Mouse (Mus musculus) heart, embryonic 11.5 days (tissue): ENCODE data around the gene Iqgap1. TPM values are rescaled to one million over a fixed set of nuclear protein-coding genes. Genes with fewer than 3 reads are reported as not detected.

Experiments
- ATAC-seq: fragments of 200-750 bp; cut with Nextera tagmentation; replicated peaks from 2 replicates; pipeline ENCODE4 v1.8.0; 2017; ENCODE audit warnings: moderate library complexity; ENCODE audit not compliant: insufficient number of reproducible peaks, low FRiP score, low TSS enrichment
- H3K27ac ChIP-seq: fragments of 300-500 bp; sonication (generic); 2 replicates; pipeline ENCODE4 v1.5.1; 2014; ENCODE audit warnings: mild to moderate bottlenecking, low read depth, low read length
- H3K27me3 ChIP-seq: fragments of 300-500 bp; sonication (generic); 2 replicates; pipeline ENCODE4 v1.6.1; 2014; ENCODE audit warnings: mild to moderate bottlenecking, low read length, mixed read lengths; ENCODE audit not compliant: control insufficient read depth, insufficient read depth
- H3K36me3 ChIP-seq: fragments of 300-500 bp; sonication (generic); 2 replicates; pipeline ENCODE4 v1.6.1; 2014; ENCODE audit warnings: mild to moderate bottlenecking, low read length, moderate library complexity, mixed read lengths; ENCODE audit not compliant: control insufficient read depth, insufficient read depth
- H3K4me1 ChIP-seq: fragments of 300-500 bp; sonication (generic); 2 replicates; pipeline ENCODE4 v1.6.1; 2014; ENCODE audit warnings: low read length; ENCODE audit not compliant: control insufficient read depth, insufficient read depth
- H3K4me2 ChIP-seq: fragments of 300-500 bp; sonication (generic); 2 replicates; pipeline ENCODE4 v1.6.1; 2014; ENCODE audit warnings: mild to moderate bottlenecking, moderate library complexity
- H3K4me3 ChIP-seq: fragments of 300-500 bp; sonication (generic); 2 replicates; pipeline ENCODE4 v1.5.1; 2014; ENCODE audit warnings: low read depth, low read length
- H3K9ac ChIP-seq: fragments of 300-500 bp; sonication (generic); 2 replicates; pipeline ENCODE4 v1.6.1; 2014; ENCODE audit warnings: mild to moderate bottlenecking, low read depth, low read length, moderate library complexity
- H3K9me3 ChIP-seq: fragments of 300-500 bp; sonication (generic); replicated peaks from 2 replicates; pipeline ENCODE4 v1.6.1; 2016; ENCODE audit warnings: low read length; ENCODE audit not compliant: control insufficient read depth
- WGBS: fragments of 180-500 bp; shearing (Covaris S2); extraction: QIAGEN DNeasy Blood & Tissue Kit; methylation state at CpG from one replicate; pipeline ENCODE4 v1.1.7; 2014; ENCODE audit not compliant: insufficient replicate concordance; 5-methylcytosine and 5-hydroxymethylcytosine counted together
- polyA plus RNA-seq: library from polyadenylated mRNA; unstranded; fragments of >200 nt; fragmentation: Nextera tagmentation; extraction: Ambion mirVana; gene quantifications from 2 replicates; pipeline ENCODE4 v1.2.1, GENCODE M21; 2014

The Iqgap1 gene
- polyA plus RNA-seq, 1 experiment from 2014 or later, result 33.5 TPM

- no peak for ATAC-seq
- Histone ChIP-seq H3K4me1 (peaks cover 40% of the 10 kb centered on the region), H3K4me3 (no peak overlapping the region), H3K9ac (no peak overlapping the region), H3K9me3 (no peaks in the 10 kb centered on the region), H3K36me3 (peaks cover under 1% of the 10 kb centered on the region; the same call in 1 of the 2 replicates), H3K27me3 (no peaks in the 10 kb centered on the region), H3K27ac (peak overlapping the region; percentile 79), H3K4me2 (no peak overlapping the region; the same call in 1 of the 2 replicates)
- WGBS, result 38% methylated on average over 7 of the region's 7 CpGs
Measured at GRCm38 (mm10) chr7:80788002-80788401, 37.8 kb downstream of the Iqgap1 start.

- Histone ChIP-seq H3K27ac (peak overlapping the region; percentile 36), H3K27me3 (no peaks in the 10 kb centered on the region), H3K4me1 (peaks cover 50% of the 10 kb centered on the region), H3K9me3 (no peaks in the 10 kb centered on the region), H3K4me3 (no peak overlapping the region), H3K36me3 (no peaks in the 10 kb centered on the region), H3K4me2 (no peak overlapping the region), H3K9ac (0 out of 2 replicates have a peak overlapping the region, but pooled peaks have one; percentile 30)
- ATAC-seq, result no peak
- WGBS, result 46% methylated on average over 6 of the region's 6 CpGs
Measured at GRCm38 (mm10) chr7:80786746-80787145, 39.0 kb downstream of the Iqgap1 start.

DNA sequence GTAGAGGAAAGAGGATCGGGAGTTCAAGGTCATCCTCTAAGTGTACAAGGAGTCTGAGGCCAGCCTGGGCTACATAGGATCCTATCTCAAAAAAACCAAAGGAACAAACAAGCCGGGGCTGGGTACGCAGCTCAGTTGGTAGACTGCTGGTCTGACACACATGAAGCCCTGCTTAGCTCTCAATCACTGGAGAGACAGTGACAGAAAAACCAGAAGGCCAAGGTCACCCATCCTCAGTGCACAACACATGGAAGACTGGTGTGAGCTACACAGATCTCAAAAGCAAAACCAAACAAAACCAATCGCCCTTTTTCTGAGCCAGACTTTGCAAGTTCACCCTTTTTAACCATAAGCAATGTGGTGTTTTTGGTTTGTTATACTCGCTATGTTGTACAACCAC lies 41.9 kb downstream of the Iqgap1 start:
- Histone ChIP-seq H3K27ac (no peak overlapping the region), H3K9me3 (no peaks in the 10 kb centered on the region), H3K27me3 (no peaks in the 10 kb centered on the region), H3K36me3 (no peaks in the 10 kb centered on the region), H3K9ac (no peak overlapping the region), H3K4me1 (peaks cover 49% of the 10 kb centered on the region), H3K4me3 (no peak overlapping the region), H3K4me2 (no peak overlapping the region)
- ATAC-seq, result no peak
- WGBS, result 79% methylated on average over 5 of the region's 5 CpGs

DNA sequence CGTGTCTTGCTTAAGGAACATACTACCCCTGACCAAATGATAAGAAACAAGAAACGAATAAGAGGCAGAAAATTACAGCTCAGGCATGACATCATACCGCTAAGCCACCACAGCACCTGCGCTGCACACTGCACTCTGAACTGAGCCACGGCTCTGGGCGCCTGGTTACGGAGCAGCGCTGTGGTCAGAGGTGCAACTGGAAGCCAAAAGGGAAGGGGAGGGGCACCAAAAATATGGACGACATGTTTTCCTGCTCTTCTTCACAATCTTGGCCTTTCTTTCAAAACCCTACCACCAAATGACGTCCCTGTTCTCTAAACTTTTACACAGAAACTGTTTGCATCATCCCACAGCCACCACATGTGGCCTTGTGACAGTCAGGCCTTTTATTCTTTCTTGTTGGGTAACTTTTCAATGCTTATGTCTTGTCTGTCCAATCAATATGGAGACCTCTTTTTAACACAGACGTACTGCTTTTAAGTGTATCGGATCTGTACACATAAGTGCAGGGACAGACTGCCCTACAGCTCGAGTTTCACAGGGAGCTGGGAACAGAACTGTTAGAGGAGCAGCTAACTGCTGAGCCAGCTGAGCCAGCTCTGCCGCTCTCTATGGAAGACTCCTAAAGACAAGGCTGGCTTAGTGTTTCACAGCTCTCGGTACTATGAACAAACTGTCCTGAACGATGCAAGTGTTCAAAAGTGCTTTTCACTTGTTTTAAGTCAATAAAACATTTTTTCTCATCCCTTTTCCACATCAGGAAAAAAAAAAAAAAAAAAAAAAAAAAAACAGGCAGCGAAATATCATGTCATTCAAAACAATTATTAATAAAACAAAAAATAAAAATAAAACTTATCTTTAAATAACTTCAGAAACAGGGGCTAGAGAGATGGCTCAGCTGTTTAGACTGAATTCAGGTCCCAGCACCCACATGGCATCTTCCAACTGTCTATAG lies 43.3 kb downstream of the Iqgap1 start:
- no peaks in the 10 kb centered on the region for H3K36me3 ChIP-seq
- H3K9me3 ChIP-seq, result no peaks in the 10 kb centered on the region
- no peak overlapping the region for H3K4me2 ChIP-seq
- H3K9ac ChIP-seq, result no peak overlapping the region
- no peak for ATAC-seq
- peaks cover 47% of the 10 kb centered on the region for H3K4me1 ChIP-seq
- peak overlapping the region; percentile 66 for H3K27ac ChIP-seq
- 69% methylated on average over 17 of the region's 17 CpGs for WGBS
- H3K27me3 ChIP-seq, result no peaks in the 10 kb centered on the region
- H3K4me3 ChIP-seq, result no peak overlapping the region

- Histone ChIP-seq H3K27me3 (no peaks in the 10 kb centered on the region), H3K9ac (no peak overlapping the region), H3K4me2 (no peak overlapping the region; the same call in 1 of the 2 replicates), H3K36me3 (no peaks in the 10 kb centered on the region), H3K4me3 (no peak overlapping the region), H3K4me1 (peaks cover 48% of the 10 kb centered on the region), H3K27ac (peak overlapping the region; percentile 66), H3K9me3 (no peaks in the 10 kb centered on the region)
- ATAC-seq, result no peak
- 54% methylated on average over 9 of the region's 9 CpGs for WGBS
Measured at GRCm38 (mm10) chr7:80781444-80782120, 44.2 kb downstream of the Iqgap1 start.

DNA sequence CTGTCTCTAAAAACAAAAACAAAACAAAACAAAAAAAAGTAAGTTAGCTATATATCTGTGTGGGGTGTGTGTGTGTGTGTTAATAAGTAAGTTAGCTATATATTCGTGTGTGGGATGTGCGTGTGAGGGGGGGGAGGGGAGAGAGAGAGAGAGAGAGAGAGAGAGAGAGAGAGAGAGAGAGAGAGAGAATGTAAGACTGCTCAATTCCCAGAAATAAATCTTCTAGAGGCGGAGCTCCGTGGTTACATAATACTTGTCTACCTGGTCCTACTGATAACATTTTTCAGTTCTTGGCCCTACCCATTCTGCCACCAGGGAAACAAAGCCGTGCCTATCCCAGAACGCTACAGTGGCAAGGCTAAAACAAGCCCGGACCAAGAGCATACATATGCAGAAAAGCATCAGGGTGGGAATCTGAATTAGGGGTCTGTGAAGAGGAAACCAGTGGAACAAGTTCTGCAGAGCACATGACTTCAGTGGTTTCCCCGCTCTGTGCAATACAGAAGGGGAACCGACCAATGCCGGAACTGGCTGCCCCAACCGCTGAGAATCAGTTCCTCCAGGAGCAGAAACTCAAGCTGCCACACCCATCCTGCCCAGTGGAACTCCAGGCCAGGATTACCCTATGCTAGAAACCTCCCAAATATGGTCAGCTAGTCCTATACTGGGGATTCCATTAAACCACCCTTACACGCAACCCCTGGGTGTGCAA lies 46.7 kb downstream of the Iqgap1 start:
- WGBS, result 65% methylated on average over 12 of the region's 12 CpGs
- Histone ChIP-seq H3K27me3 (no peaks in the 10 kb centered on the region), H3K9me3 (no peaks in the 10 kb centered on the region), H3K4me1 (peaks cover 43% of the 10 kb centered on the region), H3K9ac (no peak overlapping the region), H3K4me3 (no peak overlapping the region), H3K27ac (peak overlapping the region; percentile 54), H3K36me3 (no peaks in the 10 kb centered on the region), H3K4me2 (no peak overlapping the region)
- ATAC-seq, result 0 out of 2 replicates have a peak, but pooled peaks have one; percentile 43

DNA sequence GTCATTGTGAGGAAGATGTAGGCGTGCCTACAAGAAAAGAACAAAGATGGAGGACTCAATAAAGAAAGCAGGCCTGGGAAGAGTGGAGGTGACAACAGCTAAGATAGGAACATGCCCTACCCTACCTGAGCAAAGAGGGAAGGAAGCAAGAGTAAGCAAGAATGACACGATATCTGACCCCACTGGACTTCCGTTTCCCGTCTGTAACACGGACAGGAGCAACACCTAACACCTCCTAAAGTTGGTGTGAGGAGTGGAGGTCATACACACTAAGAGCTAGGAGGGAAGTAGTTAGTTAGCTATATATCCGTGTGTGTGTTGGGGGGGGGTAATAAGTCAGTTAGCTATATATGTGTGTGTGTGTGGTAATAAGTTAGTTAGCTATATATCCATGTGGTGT lies 47.4 kb downstream of the Iqgap1 start:
- H3K4me1 ChIP-seq, result peaks cover 41% of the 10 kb centered on the region
- no peaks in the 10 kb centered on the region for H3K9me3 ChIP-seq
- no peaks in the 10 kb centered on the region for H3K36me3 ChIP-seq
- no peak overlapping the region for H3K4me2 ChIP-seq
- WGBS, result 90% methylated on average over 6 of the region's 6 CpGs
- H3K27ac ChIP-seq, result no peak overlapping the region
- no peak overlapping the region for H3K9ac ChIP-seq
- no peak for ATAC-seq
- H3K27me3 ChIP-seq, result no peaks in the 10 kb centered on the region
- no peak overlapping the region for H3K4me3 ChIP-seq

DNA sequence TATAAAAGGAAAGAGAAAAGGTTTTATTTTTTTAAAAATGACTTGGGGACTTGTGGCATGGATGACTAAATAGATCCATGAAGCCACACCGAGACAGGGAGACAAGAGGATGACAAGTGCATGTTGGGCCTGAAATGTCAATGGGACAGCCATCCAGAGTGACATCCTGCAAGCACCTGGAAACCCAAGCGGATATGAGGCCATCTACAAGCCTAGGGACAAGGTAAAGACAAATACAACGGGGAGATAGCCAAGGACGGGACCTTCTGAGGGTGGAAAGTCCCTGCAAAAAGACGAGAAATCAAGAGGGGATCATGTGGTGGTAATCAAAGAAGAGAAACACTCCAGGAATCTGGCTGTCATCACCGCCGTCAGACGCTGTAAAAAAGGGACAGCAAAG lies 48.6 kb downstream of the Iqgap1 start:
- Histone ChIP-seq H3K4me1 (peaks cover 30% of the 10 kb centered on the region), H3K9me3 (no peaks in the 10 kb centered on the region), H3K27me3 (no peaks in the 10 kb centered on the region), H3K4me3 (no peak overlapping the region), H3K36me3 (no peaks in the 10 kb centered on the region), H3K4me2 (no peak overlapping the region), H3K27ac (peak overlapping the region; percentile 68), H3K9ac (0 out of 2 replicates have a peak overlapping the region, but pooled peaks have one; percentile 10)
- no peak for ATAC-seq
- 46% methylated on average over 8 of the region's 8 CpGs for WGBS
